Mouse (Mus musculus): Measurements from ENCODE around the gene Ptger2. TPM values are rescaled to one million over a fixed set of nuclear protein-coding genes. Genes with fewer than 3 reads are reported as not detected.

Ptger2 gene
- 3.0 and 3.2 TPM in 2 replicates for polyA plus RNA-seq (2012; rRNA removed; ENCODE audit: low replicate concordance)

DNA sequence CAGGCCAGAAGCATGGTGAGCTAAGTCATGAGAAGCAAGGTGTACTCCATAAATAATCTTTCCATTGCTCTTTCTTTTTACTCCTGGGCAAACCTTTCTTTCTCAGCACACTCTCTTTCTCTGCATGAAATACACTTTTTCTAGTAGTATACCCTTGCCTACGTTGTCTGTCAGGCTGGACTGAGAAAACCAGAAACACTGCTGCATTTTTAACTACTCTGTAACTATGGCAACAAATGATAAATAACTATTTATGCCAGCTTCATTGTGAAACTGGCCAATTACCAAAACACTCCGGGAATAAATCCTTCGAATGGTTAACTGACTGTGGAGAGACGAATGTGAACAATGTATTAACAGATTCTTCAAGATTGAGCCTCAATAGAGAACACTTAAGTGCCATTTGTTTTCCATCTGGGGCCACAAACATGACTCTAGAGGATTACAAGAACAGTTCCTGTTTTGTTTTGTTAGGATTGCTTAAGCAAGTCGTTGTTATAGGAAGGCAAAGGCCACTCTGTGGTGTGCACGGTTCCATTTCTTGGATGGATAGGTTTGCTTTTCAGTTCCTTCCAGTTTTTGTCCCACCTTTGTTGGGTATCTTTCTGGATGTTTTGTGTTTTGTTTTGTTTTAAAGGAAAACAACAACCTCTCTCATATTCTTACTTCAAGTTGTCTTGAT, at the start of gene Ptger2:
Gene Ptger2 (plus strand): TSS at position 522 of the 682 bp plus-strand sequence.

Other genes with a start within 250 kb of the Ptger2 start
- gene Gm8267, start 237.9 kb upstream of the Ptger2 start, polyA plus RNA-seq (2012; rRNA removed; ENCODE audit: low replicate concordance): not detected in 2 replicates
- 0.10 and 0.14 TPM in 2 replicates for gene Ptgdr, start 128.8 kb upstream of the Ptger2 start, polyA plus RNA-seq (2012; rRNA removed; ENCODE audit: low replicate concordance)
- gene Gpr137c, start 231.5 kb downstream of the Ptger2 start, polyA plus RNA-seq (2012; rRNA removed; ENCODE audit: low replicate concordance): 6.9 and 20.8 TPM in 2 replicates
- gene Txndc16, start 232.1 kb downstream of the Ptger2 start, polyA plus RNA-seq (2012; rRNA removed; ENCODE audit: low replicate concordance): 4.1 and 8.9 TPM in 2 replicates

All from mammary gland, adult 2 months (tissue).